Mouse (Mus musculus) neural tube, embryonic 11.5 days (tissue): ENCODE data around the gene Tead1. TPM values are rescaled to one million over a fixed set of nuclear protein-coding genes. Genes with fewer than 3 reads are reported as not detected.

Source experiments
- ATAC-seq: fragments of 200-750 bp; cut with Nextera tagmentation; 2 replicates; pipeline ENCODE4 v1.8.0; 2017; ENCODE audit warnings: moderate number of reproducible peaks, mild to moderate bottlenecking, moderate TSS enrichment, moderate library complexity; ENCODE audit not compliant: insufficient read depth, low FRiP score, low TSS enrichment
- DNase-seq: peaks from one replicate; pipeline ENCODE4 v3.0.0-alpha.2; 2015; ENCODE audit warnings: low spot score
- H3K27ac ChIP-seq: fragments of 300-500 bp; sonication (generic); 2 replicates; pipeline ENCODE4 v1.5.1; 2014; ENCODE audit warnings: low read depth, mild to moderate bottlenecking, low read length
- H3K27me3 ChIP-seq: fragments of 300-500 bp; sonication (generic); 2 replicates; pipeline ENCODE4 v1.6.1; 2014; ENCODE audit warnings: mild to moderate bottlenecking, low read length, mixed read lengths; ENCODE audit not compliant: control insufficient read depth, insufficient read depth
- H3K36me3 ChIP-seq: fragments of 300-500 bp; sonication (generic); 2 replicates; pipeline ENCODE4 v1.6.1; 2014; ENCODE audit warnings: mild to moderate bottlenecking, low read length, moderate library complexity, mixed read lengths; ENCODE audit not compliant: control insufficient read depth, insufficient read depth
- H3K4me1 ChIP-seq: fragments of 300-500 bp; sonication (generic); 2 replicates; pipeline ENCODE4 v1.6.1; 2014; ENCODE audit warnings: low read length, mixed read lengths; ENCODE audit not compliant: control insufficient read depth, insufficient read depth
- H3K4me2 ChIP-seq: fragments of 300-500 bp; sonication (generic); 2 replicates; pipeline ENCODE4 v1.6.1; 2014; ENCODE audit warnings: low read depth, mild to moderate bottlenecking, moderate library complexity
- H3K4me3 ChIP-seq: fragments of 300-500 bp; sonication (generic); 2 replicates; pipeline ENCODE4 v1.5.1; 2014; ENCODE audit warnings: low read depth, low read length
- H3K9ac ChIP-seq: fragments of 300-500 bp; sonication (generic); 2 replicates; pipeline ENCODE4 v1.6.1; 2014; ENCODE audit warnings: mild to moderate bottlenecking, low read length
- H3K9me3 ChIP-seq: fragments of 300-500 bp; sonication (generic); 2 replicates; pipeline ENCODE4 v1.6.1; 2016; ENCODE audit warnings: low read length; ENCODE audit not compliant: control insufficient read depth
- WGBS: fragments of 180-500 bp; shearing (Covaris S2); extraction: QIAGEN DNeasy Blood & Tissue Kit; methylation state at CpG from one replicate; pipeline ENCODE4 v1.1.7; 2014; 5-methylcytosine and 5-hydroxymethylcytosine counted together
- polyA plus RNA-seq: library from polyadenylated mRNA; unstranded; fragments of >200 nt; fragmentation: Nextera tagmentation; extraction: Ambion mirVana; gene quantifications from 2 replicates; pipeline ENCODE4 v1.2.1, GENCODE M21; 2014

The Tead1 gene
- polyA plus RNA-seq, 1 experiment from 2014 or later, result 13.2 TPM

DNA sequence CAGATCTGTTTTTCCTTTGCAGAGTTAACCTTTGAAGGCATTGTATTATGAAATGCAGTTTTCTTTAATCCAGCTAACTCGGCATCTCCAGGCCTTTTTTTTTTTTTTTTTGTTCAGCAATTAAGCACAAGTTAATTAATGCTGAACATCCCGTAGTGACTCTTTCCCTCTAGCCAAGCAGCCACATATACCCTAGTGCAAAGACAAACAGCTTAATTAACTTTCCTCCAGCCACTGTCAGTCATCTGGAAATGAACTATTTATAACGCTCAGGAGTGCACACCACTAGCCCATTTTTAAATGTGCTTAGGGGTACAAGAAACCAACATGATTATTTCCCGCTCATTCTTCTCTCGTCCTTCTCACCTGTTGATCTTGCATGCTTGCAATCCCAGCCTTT is 136.9 kb downstream of the Tead1 start:
- Histone ChIP-seq H3K4me1 (peaks cover 7% of the 10 kb centered on the region; the same call in 1 of the 2 replicates), H3K27ac (no peak overlapping the region), H3K4me3 (no peak overlapping the region), H3K9me3 (no peaks in the 10 kb centered on the region), H3K4me2 (no peak overlapping the region), H3K36me3 (no peaks in the 10 kb centered on the region; the same call in 1 of the 2 replicates), H3K27me3 (no peaks in the 10 kb centered on the region), H3K9ac (no peak overlapping the region)
- WGBS, result 83% methylated on average over 5 of the region's 5 CpGs
- no peak for ATAC-seq
- DNase-seq, result no peak

DNA sequence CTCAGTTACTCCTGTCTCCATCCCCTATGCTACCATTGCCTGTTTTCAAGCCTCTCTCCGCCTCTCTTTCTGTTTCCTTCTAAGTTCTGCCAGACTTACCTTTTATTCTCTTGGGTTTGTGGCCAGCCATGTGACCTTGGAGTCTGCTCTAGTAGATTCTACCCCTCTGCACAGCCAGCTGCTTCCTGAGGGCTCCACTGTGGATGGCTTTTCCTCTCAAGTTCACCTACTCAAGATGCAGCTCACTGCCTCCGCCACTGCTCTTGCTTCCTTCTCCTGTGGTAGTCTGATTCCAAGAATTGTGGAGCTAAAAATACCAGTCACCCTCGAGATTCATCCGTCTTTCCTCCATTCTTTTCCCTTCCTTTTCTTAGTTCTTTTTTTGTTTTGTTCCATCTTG is 140.7 kb downstream of the Tead1 start:
- H3K27me3 ChIP-seq, result no peaks in the 10 kb centered on the region
- no peak overlapping the region for H3K4me2 ChIP-seq
- no peak overlapping the region for H3K27ac ChIP-seq
- H3K4me1 ChIP-seq, result peaks cover 38% of the 10 kb centered on the region
- no peak overlapping the region for H3K9ac ChIP-seq
- DNase-seq (no peak), ATAC-seq (no peak)
- no peaks in the 10 kb centered on the region for H3K9me3 ChIP-seq
- WGBS, result 65% methylated on average over 4 of the region's 4 CpGs
- H3K4me3 ChIP-seq, result no peak overlapping the region
- no peaks in the 10 kb centered on the region for H3K36me3 ChIP-seq

DNA sequence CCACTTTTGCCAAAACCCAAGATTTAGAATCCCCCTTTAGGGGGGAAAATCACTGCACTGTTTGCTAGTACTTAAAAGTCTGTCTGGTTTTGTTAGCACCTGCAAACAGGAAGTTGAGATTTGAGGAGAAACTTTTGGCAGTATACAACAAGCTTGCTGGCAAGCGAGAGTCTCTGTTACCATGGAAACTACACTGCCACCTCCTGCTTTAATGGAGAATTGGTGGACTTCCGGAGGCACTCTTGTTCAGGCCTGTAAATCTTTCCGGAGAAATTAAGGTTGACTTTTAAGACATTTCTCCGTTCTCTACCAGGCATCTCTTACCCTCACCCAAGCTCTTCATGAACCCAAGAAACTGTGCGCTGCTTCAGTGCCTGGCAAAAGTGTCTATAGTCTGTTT is 143.8 kb downstream of the Tead1 start:
- Histone ChIP-seq H3K4me2 (peak overlapping the region; percentile 21), H3K4me1 (peaks cover 62% of the 10 kb centered on the region), H3K9me3 (no peaks in the 10 kb centered on the region), H3K36me3 (no peaks in the 10 kb centered on the region), H3K27me3 (no peaks in the 10 kb centered on the region), H3K4me3 (no peak overlapping the region), H3K9ac (no peak overlapping the region), H3K27ac (peak overlapping the region; percentile 21; the same call in 1 of the 2 replicates)
- DNase-seq (peak; percentile 44), ATAC-seq (no peak)
- 11% methylated on average over 5 of the region's 5 CpGs for WGBS

GRCm38 (mm10) chr7:112823621-112824020 is 144.5 kb downstream of the Tead1 start:
- no peaks in the 10 kb centered on the region for H3K9me3 ChIP-seq
- no peaks in the 10 kb centered on the region; the same call in 1 of the 2 replicates for H3K36me3 ChIP-seq
- DNase-seq (peak; percentile 87), ATAC-seq (peak; percentile 73)
- H3K4me2 ChIP-seq, result 0 out of 2 replicates have a peak overlapping the region, but pooled peaks have one; percentile 2
- 3% methylated on average over 5 of the region's 5 CpGs for WGBS
- no peak overlapping the region for H3K27ac ChIP-seq
- H3K27me3 ChIP-seq, result no peaks in the 10 kb centered on the region
- peaks cover 67% of the 10 kb centered on the region for H3K4me1 ChIP-seq
- H3K9ac ChIP-seq, result no peak overlapping the region
- no peak overlapping the region for H3K4me3 ChIP-seq

DNA sequence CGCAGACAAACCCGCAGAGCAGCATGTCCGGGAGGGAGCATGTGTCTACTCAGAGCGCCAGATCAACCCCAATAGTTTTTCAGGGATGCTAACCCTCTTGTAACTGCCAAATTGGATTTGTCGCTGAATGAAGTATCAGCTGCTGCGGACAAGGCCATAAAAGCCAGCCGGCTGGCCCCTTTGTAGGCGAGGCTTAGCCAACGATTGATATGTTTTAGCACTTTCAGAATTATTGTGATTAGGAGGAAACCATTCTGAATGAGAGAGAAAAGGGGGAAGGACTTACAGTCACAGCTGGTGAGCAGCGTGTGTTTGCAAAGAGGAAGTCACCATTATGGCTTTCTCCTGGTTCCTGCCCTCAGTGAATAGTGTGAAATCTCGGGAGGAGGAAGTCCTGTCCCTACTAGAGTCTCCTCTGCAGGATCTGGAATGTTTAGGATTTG is 146.2 kb downstream of the Tead1 start:
- Histone ChIP-seq H3K36me3 (no peaks in the 10 kb centered on the region; the same call in 1 of the 2 replicates), H3K9ac (no peak overlapping the region), H3K27me3 (no peaks in the 10 kb centered on the region), H3K4me2 (peak overlapping the region; percentile 13), H3K27ac (peak overlapping the region; percentile 76), H3K4me3 (no peak overlapping the region), H3K4me1 (peaks cover 62% of the 10 kb centered on the region), H3K9me3 (no peaks in the 10 kb centered on the region)
- DNase-seq, result peak; percentile 64
- ATAC-seq, result peak; percentile 29; the same call in 1 of the 2 replicates
- WGBS, result 3% methylated on average over 11 of the region's 11 CpGs

DNA sequence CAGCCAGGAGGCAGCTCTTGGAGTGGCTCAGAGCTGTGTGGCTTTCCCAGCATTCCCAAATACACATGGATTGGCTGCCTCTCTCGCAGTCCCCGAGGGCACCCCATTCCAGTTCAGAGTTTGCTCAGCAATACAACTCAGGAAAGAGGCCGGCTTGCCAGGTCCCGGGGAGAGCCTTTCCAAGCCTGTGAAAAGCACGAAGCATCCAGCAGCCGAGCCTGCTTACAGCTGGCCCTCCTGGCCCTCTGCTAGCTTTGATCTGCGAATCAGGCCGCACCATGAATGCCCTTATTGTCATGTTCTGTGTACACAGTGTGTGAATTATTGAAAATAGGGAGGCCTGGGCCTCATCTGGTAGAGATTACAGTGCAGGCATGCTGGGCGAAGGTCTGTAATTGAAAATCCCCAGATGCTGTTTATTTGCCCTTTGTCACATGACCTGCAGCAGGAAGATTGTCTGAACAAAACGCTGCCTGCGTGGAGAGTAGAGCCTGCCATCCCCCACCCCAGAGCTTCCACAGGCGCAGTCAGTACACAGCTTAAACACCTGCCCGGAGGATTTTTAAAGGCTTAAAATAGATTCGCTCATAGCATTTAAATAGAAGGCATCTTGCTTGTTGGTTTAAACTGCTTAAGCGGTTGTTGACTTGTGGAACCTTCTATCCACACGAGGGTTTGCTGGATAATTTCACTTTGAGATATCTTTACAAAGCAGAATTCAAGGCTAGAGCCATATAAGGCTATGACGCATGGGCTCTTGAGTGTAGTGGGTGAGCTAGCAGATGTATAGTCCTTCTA is 147.2 kb downstream of the Tead1 start:
- peak; percentile 83 for DNase-seq
- peaks cover 59% of the 10 kb centered on the region for H3K4me1 ChIP-seq
- peak overlapping the region; percentile 5; the same call in 1 of the 2 replicates for H3K4me2 ChIP-seq
- 14% methylated on average over 17 of the region's 17 CpGs for WGBS
- no peaks in the 10 kb centered on the region; the same call in 1 of the 2 replicates for H3K36me3 ChIP-seq
- no peak overlapping the region for H3K9ac ChIP-seq
- no peaks in the 10 kb centered on the region for H3K27me3 ChIP-seq
- peak; percentile 79 for ATAC-seq
- H3K4me3 ChIP-seq, result no peak overlapping the region
- no peaks in the 10 kb centered on the region for H3K9me3 ChIP-seq
- peak overlapping the region; percentile 76 for H3K27ac ChIP-seq

DNA sequence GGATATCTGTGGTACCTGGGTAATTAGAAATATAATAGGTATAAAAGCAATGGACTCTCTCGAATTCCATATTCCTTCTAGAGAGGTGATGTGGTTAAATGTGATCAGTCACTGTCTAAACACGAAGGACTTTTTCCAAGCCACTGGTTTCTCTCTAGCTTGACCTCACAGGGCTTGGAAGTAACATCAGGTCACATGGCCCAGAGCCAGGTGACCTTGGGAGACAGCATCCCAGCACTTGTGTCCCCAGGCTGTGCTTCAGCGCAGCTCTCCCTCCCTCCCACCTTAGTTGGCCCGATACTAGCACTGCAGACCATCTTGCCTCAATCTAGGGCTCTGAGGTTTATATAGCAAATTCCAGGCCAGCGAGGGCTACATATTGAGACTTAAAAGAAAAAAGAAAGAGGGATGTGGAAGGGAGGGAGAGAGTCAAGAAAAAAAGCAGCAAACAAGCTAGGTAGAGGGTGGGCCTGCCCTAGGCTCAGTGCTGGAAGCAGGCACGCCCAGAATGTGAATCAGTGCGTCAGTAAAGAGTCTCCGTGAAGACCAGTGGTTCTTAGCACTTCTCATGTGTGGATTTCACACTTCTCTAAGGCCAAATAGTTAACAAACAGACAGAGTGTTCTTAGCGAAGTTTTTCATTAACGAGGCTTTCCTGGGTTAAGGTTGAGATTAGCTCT is 149.0 kb downstream of the Tead1 start:
- ATAC-seq (no peak), DNase-seq (no peak)
- Histone ChIP-seq H3K4me2 (no peak overlapping the region), H3K9ac (no peak overlapping the region), H3K36me3 (no peaks in the 10 kb centered on the region; the same call in none of the 2 replicates), H3K27me3 (no peaks in the 10 kb centered on the region), H3K4me1 (peaks cover 43% of the 10 kb centered on the region), H3K4me3 (no peak overlapping the region), H3K27ac (no peak overlapping the region), H3K9me3 (no peaks in the 10 kb centered on the region)
- WGBS, result 58% methylated on average over 10 of the region's 10 CpGs

- Histone ChIP-seq H3K4me1 (peaks cover 39% of the 10 kb centered on the region), H3K27ac (no peak overlapping the region), H3K36me3 (no peaks in the 10 kb centered on the region; the same call in none of the 2 replicates)
Observed at GRCm38 (mm10) chr7:112828696-112829022, 149.5 kb downstream of the Tead1 start.

More at GRCm38 (mm10) chr7:112828696-112829022, 149.5 kb downstream of the Tead1 start:
- Histone ChIP-seq H3K4me2 (no peak overlapping the region), H3K4me3 (no peak overlapping the region), H3K9me3 (no peaks in the 10 kb centered on the region), H3K9ac (no peak overlapping the region), H3K27me3 (no peaks in the 10 kb centered on the region)
- no peak for DNase-seq
- ATAC-seq, result no peak
